Mouse (Mus musculus): Measurements from ENCODE around the gene Gper1.
"Not testable (repeated sequence)": the region's sequence is repeated elsewhere in the genome, so short reads cannot be mapped to it uniquely, and the experiment has no call there.

The Gper1 gene

GRCm38 (mm10) chr5:139390324-139391119 lies 32.4 kb upstream of the Gper1 start:
- DNase-seq (ENCODE audit: low read depth, low spot score) = not testable (repeated sequence)

- DNase-seq (ENCODE audit: low read depth, low spot score) = no peak
Measured at GRCm38 (mm10) chr5:139391309-139391990, 31.5 kb upstream of the Gper1 start.

DNA sequence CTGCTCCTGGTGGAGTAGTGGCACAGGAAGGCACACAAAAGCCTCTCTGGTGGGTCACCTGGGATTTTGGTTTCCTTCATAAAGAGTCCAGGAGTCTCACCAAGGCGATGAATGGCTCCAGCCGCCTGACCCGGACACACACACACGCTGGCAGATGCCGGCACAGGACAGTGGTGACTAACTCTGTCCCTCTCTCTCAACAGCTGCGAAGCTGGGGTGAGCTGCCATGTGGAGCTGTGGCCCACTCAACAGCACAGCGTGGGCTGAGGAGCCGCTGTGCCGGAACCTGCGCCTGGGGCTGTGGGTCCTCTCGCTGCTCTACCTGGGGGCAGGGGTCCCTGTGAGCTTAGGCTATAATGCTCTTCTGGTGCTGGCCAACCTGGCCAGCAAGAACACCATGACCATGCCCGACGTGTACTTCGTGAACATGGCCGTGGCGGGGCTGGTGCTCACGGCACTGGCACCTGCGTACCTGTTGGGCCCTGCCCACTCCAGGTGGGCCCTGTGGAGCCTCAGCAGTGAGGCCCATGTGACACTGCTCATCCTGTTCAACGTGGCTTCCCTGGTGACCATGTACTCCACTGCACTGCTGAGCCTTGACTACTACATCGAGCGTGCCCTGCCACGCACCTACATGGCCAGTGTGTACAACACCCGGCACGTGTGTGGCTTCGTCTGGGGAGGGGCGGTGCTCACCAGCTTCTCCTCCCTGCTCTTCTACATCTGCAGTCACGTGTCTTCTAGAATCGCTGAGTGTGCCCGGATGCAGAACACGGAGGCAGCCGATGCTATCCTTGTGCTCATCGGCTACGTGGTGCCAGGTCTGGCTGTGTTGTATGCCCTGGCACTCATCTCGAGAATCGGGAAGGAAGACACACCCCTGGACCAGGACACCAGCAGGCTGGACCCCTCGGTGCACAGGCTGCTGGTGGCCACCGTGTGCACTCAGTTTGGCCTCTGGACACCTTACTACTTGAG lies 30.4 kb upstream of the Gper1 start:
- no peak for DNase-seq (ENCODE audit: low read depth, low spot score)

DNA sequence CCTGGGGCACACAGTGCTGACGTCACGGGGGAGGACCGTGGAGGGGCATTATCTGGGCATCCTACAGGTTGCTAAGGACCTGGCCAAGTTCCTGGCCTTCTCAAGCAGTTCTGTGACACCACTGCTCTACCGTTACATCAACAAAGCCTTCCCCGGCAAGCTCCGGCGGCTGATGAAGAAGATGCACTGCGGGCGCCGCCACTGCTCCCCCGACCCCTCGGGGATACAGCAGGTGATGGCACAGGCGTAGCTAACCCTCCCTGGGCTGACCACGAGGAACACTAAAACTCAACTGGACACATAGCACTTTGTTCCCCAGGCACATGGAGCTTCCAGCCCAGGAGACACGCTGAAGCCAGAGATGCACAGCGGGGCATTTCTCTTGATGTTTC lies 29.8 kb upstream of the Gper1 start:
- no peak for DNase-seq (ENCODE audit: low read depth, low spot score)

- DNase-seq (ENCODE audit: low read depth, low spot score) = no peak
Measured at GRCm38 (mm10) chr5:139394399-139394798, 28.6 kb upstream of the Gper1 start.

- no peak for DNase-seq (ENCODE audit: low read depth, low spot score)
Measured at GRCm38 (mm10) chr5:139395528-139395927, 27.4 kb upstream of the Gper1 start.

DNA sequence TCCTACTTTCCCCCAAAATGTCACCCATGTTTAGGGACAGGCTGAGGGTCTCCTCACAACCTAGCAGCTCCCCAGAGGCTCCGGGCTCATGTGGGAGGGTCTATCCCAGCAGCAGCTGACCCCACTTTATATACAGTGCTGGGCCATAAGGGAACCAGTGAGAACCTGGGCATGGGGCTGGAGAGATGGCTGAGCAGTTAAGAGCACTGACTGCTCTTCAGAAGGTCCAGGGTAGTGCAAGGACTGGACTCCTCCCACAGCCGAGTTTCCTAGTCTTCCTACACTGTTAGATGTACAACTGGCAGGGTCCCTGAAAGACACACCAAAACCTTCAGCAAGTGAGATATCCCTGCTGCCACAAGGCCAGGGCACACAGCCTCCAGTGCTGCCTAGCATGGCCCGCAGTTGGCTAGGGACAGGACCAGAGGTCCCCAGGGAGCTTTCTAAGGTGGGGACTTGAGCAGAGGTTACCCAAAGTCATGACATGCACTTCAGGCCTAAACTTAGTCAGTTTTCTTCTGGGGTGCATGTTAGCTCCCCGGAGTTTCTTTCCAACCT lies 25.5 kb upstream of the Gper1 start:
- DNase-seq (ENCODE audit: low read depth, low spot score) = no peak

- DNase-seq (ENCODE audit: low read depth, low spot score) = peak; percentile 87
Measured at GRCm38 (mm10) chr5:139397959-139398753, 24.8 kb upstream of the Gper1 start.

DNA sequence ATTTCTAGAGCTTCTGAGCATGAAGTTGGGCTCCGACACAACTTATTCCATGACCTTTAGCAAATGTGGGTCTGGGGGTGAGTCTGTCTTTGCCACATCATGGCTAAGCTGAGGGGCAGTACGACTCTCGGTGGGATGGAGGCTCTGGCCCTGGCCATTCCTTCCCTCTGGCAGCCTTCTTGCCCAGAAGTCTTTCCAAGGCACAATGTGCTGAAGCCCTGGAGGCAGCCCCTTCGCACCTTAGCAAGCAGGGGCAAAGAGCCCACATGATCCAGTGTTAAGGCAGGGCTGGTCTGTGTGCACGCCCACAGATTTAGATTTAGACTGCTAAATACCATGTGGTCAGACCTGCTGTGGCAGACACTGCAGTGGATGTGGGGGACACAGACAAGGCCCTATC lies 24.2 kb upstream of the Gper1 start:
- DNase-seq (ENCODE audit: low read depth, low spot score) = no peak

DNA sequence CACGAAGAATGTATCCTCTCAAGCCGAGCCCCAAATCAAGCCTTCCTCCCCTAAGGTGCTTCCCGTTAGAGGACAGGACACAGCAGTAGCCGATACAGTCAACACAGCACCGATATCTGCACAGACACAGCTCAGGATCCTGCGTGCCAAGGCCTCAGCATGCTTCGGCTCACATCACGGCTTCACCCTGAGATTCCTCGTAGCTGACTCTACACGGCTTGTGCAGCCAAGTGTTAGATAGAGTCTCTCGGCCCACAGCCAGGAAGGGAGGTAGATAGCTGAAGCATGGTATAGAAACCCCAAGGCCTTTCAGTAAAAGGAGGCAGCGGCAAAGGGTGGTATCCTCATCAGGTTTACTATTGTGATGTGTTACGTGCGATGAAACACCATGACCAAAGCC lies 23.0 kb upstream of the Gper1 start:
- no peak for DNase-seq (ENCODE audit: low read depth, low spot score)

DNA sequence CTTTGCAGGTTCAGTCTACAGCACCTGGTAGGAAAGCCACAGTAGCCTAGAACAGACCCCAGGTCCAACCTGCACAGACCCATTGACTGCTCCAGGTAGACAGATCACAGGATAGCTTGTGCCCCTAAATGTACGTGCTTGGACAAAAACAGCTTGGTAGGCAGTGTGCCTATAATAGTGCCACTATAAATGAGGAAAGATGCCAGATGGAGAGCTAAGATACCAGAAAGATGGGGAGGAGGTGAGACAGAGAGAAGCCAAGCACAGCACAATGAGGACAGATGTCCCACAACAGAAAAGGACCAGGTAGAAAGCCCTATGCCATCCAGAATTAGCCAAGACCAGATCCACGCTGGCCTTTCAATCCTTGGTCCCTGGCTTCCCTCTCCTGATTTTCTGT lies 20.8 kb upstream of the Gper1 start:
- no peak for DNase-seq (ENCODE audit: low read depth, low spot score)

GRCm38 (mm10) chr5:139403692-139404260 lies 19.2 kb upstream of the Gper1 start:
- DNase-seq (ENCODE audit: low read depth, low spot score) = no peak

DNA sequence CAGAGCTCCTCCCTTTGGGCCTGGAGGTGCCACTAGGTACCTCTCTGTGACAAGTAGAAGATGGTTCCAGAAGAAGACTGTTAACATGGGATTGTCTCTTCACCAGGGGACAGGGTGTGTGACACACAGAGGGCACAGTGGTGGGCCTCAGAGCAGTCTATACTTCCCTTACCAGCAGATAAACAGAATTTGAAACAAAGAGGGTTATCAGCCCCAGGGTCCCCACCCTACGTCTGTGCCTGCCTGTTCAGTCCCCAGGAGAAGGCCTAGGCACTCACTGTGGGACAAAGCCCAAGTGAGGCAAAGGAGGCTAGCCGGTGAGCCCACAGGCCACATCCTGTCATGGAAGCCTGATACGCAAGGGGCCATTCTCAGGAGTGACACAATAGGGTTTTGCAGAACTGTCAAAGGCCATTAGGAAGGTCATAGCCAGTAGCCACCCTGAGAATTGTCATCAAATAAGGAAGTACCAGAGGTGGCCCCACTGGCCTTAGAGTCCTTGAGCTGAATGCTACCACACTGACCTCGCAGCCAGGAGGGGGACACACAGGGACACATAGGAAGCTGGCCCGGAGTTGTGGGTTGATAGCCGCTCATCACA lies 18.1 kb upstream of the Gper1 start, which contains the start of gene C130050O18Rik:
C130050O18Rik (plus strand) TSS at position 480 of the 601 bp plus-strand sequence.
- no peak for DNase-seq (ENCODE audit: low read depth, low spot score)

- DNase-seq (ENCODE audit: low read depth, low spot score) = no peak
Measured at GRCm38 (mm10) chr5:139405478-139405877, 17.5 kb upstream of the Gper1 start.

- no peak for DNase-seq (ENCODE audit: low read depth, low spot score)
Measured at GRCm38 (mm10) chr5:139405953-139406352, 17.0 kb upstream of the Gper1 start.

DNA sequence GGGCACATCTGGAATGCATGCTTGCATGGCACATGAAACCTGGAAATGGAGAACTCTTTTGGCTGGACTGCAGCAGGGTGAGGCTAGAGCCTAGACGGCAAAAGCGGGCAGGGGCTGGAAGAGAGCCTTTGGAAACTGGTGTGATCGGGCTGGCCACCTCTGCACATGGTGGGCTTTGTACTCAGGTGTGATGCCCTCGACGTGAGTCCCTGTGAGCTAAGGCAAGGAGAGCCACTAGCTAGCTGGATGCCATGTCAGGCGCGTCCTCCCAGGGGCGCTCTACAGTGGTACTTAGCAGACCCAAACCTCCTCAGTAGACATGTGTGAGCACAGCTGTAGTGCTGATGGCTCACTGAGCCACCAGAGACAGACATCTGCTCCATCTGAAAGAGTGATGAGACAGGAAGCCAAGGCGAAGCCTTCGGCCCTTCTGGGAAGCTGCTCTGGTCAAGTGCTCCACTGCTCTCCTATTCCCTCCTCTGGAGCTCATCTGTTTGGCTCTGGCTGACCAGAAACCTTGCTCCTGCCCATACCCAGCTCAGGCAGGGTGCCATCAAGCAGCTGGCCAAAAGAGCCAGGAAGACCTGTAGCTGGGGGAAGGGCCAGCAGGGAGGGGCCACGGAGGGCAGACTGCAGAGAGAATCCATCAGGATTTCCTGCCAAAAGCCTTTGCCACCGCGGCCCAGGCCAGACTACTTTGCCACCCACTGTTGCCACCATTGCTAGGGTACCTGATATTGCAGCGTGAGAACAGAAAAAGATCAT lies 15.6 kb upstream of the Gper1 start:
- DNase-seq (ENCODE audit: low read depth, low spot score) = no peak

- DNase-seq (ENCODE audit: low read depth, low spot score) = no peak
Measured at GRCm38 (mm10) chr5:139408511-139408910, 14.4 kb upstream of the Gper1 start.

GRCm38 (mm10) chr5:139409412-139409811 lies 13.5 kb upstream of the Gper1 start:
- DNase-seq (ENCODE audit: low read depth, low spot score) = no peak

GRCm38 (mm10) chr5:139410056-139410455 lies 12.9 kb upstream of the Gper1 start:
- DNase-seq (ENCODE audit: low read depth, low spot score) = no peak
